Mouse (Mus musculus): ENCODE data around the gene Gna14.

Gene Gna14

GRCm38 (mm10) chr19:16598653-16599297 lies 163.2 kb downstream of the Gna14 start:
- DNase-seq, result no peak

GRCm38 (mm10) chr19:16599298-16599970 lies 163.9 kb downstream of the Gna14 start:
- DNase-seq, result peak; percentile 75 to 78

DNA sequence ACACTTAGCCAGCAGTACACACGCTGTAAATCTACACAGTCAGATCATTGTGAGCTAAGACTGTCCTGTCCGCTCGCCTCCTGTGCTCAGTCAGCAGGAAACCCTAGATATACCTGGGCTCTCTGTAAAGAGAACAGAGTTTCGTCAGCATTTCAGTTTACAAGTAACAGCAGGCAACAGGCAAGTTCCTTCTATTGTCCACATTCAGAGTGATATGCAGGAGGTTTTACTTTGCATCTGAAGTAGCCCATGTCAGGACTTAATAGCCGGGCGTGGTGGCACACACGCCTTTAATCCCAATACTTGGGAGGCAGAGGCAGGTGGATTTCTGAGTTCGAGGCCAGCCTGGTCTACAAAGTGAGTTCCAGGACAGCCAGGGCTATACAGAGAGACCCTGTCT lies 166.5 kb downstream of the Gna14 start:
- DNase-seq, result no peak

DNA sequence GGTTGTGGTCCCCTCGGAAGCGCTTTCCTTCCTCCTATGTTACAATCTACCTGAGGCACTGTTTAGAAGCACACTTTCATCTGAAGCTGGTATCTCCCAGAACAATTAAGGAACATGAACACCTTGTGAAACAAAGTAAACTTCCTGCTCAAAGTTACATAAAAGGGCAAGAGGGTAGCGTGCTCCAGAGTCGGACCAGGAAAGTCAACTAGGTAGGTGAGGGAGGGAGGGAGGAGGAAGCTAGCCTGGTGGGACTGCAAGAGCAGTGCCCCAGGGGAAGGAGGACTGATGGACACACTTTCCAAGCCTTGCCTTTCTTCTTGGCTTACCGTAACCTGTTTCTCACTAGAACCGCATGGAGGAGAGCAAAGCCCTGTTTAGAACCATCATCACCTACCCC lies 172.1 kb downstream of the Gna14 start:
- DNase-seq, result no peak

DNA sequence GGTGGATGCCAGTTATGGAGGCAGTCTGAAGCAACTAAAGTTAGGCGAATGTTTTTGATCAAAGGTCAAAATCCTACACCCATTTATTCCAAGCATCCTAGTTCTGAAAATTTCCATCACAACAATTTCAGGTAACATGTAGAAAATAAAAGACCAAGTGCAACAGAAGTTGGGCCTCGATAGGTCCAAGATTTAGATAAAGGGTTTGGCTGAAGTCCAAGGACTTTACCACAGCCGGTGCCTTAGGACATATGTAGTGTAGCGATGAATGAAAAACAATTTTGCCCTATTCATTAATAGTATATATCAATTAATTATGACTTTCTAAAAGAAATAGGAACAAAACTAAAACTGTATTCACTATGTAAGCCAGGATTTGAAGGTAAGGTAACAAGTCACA lies 187.6 kb downstream of the Gna14 start:
- DNase-seq, result no peak

- no peak for DNase-seq
These were observed 189.4 kb downstream of the Gna14 start for GRCm38 (mm10) chr19:16624994-16625393.

GRCm38 (mm10) chr19:16625610-16626395 lies 190.2 kb downstream of the Gna14 start:
- no peak for DNase-seq
